Mouse (Mus musculus) v-Abl transformed pro-B cells (cell line): ENCODE measurements around the gene Mrpl18.

Source experiments
- in situ Hi-C, 2 experiments: fragments of 400-800 bp; cut with MboI; formaldehyde crosslinking; loops; one replicate each; pipeline ENCODE4 v1.15.1; 2025; ENCODE audit not compliant: unreplicated experiment in 2 of 2

The Mrpl18 gene

GRCm38 (mm10) chr17:12868640-12869039, 47.5 kb downstream of the Mrpl18 start:
- in situ Hi-C loops, result no loop called here

GRCm38 (mm10) chr17:12868043-12868442, 48.1 kb downstream of the Mrpl18 start, which contains the start of gene Mas1:
Gene Mas1 (minus strand): TSS chr17:12868143.
- in situ Hi-C loops, result no loop called here

GRCm38 (mm10) chr17:12866853-12867252, 49.3 kb downstream of the Mrpl18 start:
- in situ Hi-C loops, result no loop called here

DNA sequence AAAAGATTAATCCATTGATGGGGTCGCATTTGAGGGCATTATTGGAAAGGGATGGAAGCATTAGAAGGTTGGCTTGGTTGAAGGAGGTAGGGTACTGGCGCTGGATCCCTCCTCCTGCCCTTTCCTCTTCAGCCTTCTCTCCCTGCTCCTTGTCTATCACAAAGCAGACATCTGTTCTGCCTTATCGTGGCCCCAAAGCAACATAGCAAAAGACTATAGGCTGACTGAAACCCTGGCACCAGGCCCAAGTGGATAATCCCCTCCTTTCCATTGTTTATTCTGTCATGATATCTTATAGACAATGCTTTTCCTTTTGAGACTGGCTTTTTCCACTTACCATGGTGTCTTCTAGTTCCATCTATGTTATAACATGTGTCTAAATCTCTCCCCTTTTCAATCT, 50.7 kb downstream of the Mrpl18 start:
- in situ Hi-C loops, result no loop called here

DNA sequence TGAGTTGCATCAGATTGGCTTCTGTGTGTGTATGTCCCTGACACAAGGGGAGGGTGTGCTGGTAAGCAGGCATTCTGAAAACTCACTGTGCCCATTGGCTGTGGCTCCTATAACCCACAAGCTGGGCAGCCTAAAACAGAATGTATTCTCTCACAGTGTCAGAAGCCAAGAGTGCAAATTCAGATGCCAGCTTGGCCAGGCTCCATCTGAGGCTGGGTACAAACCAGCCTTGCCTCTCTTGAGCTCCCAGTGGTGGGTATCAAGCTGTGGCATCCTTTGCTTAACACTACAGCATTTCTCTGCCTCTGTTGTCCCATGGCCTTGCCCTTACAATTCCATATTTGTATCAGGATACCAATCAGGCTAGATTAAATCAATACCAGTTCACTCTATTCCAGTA, 52.0 kb downstream of the Mrpl18 start:
- in situ Hi-C loops, result no loop called here
